Mouse (Mus musculus): ENCODE measurements around the gene Syn2. TPM values are rescaled to one million over a fixed set of nuclear protein-coding genes. Genes with fewer than 3 reads are reported as not detected.

The Syn2 gene
- polyA plus RNA-seq, 1 experiment from 2014 or later: 0.13 TPM

DNA sequence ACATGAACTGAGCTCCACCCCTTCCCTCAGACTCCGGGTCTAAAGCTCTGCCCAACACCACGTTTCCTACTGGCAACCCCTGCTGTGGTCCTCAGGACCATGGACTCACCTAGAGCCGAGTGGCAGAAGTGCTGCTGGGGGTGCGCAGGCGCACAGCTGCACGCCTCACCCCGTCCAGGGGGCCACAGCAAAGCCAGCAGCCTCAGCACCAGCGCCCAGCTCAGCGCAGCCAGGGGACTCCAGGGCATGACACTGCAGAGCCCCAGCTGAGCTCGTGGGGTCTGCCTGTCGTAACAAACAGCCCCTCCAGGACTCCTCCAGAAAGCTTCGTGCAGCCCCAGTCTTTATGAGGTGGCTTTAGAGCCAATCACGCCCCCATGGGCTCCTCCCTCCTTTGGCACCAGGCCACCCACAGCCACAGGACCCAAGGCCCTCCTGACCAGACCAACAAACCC, 116.9 kb downstream of the Syn2 start:
- H3K36me3 ChIP-seq (replicated peaks): no peaks in the 10 kb centered on the region
- no peaks in the 10 kb centered on the region for H3K9me3 ChIP-seq (replicated peaks)
- peaks cover 5% of the 10 kb centered on the region; the same call in 1 of the 2 replicates for H3K4me1 ChIP-seq (replicated peaks)
- H3K4me3 ChIP-seq (replicated peaks): no peak overlapping the region
- no peak overlapping the region for H3K9ac ChIP-seq
- no peak for ATAC-seq (ENCODE audit: insufficient read depth)
- H3K4me2 ChIP-seq: peak overlapping the region; percentile 25
- 12% methylated on average over 13 of the region's 13 CpGs for WGBS (ENCODE audit: insufficient replicate concordance)
- H3K27ac ChIP-seq (replicated peaks): no peak overlapping the region
- H3K27me3 ChIP-seq: no peaks in the 10 kb centered on the region; the same call in 1 of the 2 replicates

DNA sequence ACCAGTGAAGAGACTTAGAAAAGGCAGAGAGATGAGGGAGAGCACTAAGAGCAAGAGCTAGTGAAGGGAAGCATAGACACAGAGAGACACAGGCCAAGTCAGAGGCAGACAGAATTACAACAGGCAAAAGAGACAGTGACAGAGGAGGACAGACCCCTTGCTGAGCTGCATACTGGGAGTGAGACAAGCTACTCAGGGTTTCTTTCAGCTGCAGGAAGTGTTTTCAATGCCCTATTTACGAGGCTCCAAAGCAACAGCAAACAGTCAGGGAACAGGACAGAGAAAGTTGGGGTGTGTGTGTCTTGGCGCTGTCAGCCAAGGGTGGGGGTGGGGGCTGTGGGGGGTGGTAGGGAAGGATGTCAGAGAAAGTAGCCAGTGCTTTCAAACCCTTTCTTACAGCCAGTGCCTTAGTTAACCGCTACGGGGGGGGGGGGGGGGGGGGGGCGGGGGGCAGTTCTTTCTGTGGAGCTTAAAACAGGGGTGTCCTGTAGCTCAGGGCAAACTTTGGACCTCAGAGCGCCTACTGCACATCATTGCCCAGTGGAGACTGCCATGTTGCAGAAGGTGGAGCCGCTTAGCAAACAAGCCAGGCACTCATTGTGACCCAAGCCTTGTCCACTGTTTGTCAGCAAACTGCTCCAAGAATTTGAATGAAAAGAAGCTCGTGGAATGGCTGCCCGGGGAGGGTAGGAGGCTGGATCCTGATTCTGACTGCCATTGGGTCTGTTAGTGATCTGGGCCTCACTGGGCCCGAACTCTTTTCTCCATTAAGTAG, 117.6 kb downstream of the Syn2 start, which contains the start of gene Timp4:
Timp4 (minus strand) TSS at position 107 of the 775 bp plus-strand sequence.
- no peaks in the 10 kb centered on the region; the same call in 1 of the 2 replicates for H3K27me3 ChIP-seq
- H3K27ac ChIP-seq (replicated peaks): no peak within 1 kb of the TSS
- no peak within 1 kb of the TSS for H3K4me3 ChIP-seq (replicated peaks)
- WGBS (ENCODE audit: insufficient replicate concordance): 40% methylated on average over 7 of the region's 10 CpGs
- peaks cover 5% of the 10 kb centered on the region; the same call in 1 of the 2 replicates for H3K4me1 ChIP-seq (replicated peaks)
- ATAC-seq (ENCODE audit: insufficient read depth): no peak
- H3K4me2 ChIP-seq: peak within 1 kb of the TSS; percentile 25
- no peaks in the 10 kb centered on the region for H3K9me3 ChIP-seq (replicated peaks)
- no peaks in the 10 kb centered on the region for H3K36me3 ChIP-seq (replicated peaks)
- no peak within 1 kb of the TSS for H3K9ac ChIP-seq

DNA sequence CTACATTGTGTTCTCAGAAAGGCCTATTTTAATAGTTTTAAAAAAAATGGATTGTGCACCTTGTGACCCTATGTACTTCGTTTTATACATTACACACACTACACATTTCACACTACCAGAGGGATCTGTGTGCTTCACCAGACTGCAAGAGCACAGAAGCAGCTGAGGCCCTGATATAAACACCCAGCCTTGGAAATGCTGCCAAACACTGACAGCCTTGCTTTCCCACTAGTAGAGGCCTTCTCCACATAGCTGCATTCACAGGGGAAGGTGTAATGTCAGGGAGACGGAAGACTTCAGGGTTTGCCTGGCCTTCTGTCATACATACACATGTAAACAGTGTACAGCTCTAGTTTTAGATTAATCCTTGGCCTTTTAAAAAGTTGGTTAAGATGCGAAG, 120.5 kb downstream of the Syn2 start:
- Histone ChIP-seq H3K27ac (replicated peaks) (no peak overlapping the region), H3K9ac (no peak overlapping the region), H3K4me2 (no peak overlapping the region), H3K4me1 (replicated peaks) (peaks cover 5% of the 10 kb centered on the region; the same call in 1 of the 2 replicates), H3K4me3 (replicated peaks) (no peak overlapping the region), H3K36me3 (replicated peaks) (no peaks in the 10 kb centered on the region), H3K27me3 (no peaks in the 10 kb centered on the region; the same call in 1 of the 2 replicates), H3K9me3 (replicated peaks) (no peaks in the 10 kb centered on the region)
- WGBS (ENCODE audit: insufficient replicate concordance): 55% methylated on average over 3 of the region's 3 CpGs
- ATAC-seq (ENCODE audit: insufficient read depth): no peak

DNA sequence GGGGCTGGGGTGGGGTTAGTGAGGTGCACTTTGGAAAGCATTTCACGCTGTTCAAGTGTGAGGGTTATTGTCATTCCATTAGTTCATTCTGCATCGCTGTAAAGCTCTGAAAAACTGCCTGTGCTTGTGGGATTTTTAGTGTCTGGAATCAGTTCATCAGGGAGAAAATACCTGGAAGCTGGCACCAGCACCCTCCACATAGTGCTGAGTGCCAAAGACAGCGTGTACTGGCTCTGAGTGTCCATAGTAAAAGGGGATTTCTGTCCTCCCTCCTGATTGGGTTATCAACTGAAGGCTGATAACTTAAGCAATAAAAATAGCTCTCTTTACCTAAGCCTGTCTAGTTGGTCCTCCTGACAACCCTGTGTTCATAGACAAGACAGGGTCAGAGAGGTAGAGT, 125.8 kb downstream of the Syn2 start:
- Histone ChIP-seq H3K27me3 (no peaks in the 10 kb centered on the region), H3K4me2 (no peak overlapping the region), H3K9ac (no peak overlapping the region), H3K27ac (replicated peaks) (no peak overlapping the region), H3K36me3 (replicated peaks) (no peaks in the 10 kb centered on the region), H3K9me3 (replicated peaks) (no peaks in the 10 kb centered on the region), H3K4me1 (replicated peaks) (no peaks in the 10 kb centered on the region), H3K4me3 (replicated peaks) (no peak overlapping the region)
- no peak for ATAC-seq (ENCODE audit: insufficient read depth)
- 59% methylated on average over 3 of the region's 3 CpGs for WGBS (ENCODE audit: insufficient replicate concordance)

DNA sequence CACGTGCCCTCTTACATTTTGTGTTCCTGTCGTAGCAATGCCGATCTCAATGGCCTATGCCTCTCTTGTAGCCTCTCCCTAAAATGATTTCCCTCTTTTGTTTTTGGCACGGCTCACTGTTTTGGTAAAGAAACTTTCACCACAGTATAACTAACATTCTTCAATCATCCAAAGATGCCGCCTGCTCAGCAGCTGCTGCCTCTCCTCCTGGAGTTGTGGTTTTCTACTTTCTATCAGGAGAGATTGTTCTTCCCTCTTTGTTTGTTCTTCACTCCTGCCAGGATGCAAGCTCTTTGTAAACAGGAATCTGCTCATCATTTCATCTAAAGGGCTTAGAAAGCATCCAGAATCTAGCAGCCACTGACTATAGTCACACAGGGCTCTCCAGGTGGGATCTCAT, 132.1 kb downstream of the Syn2 start:
- Histone ChIP-seq H3K9ac (no peak overlapping the region), H3K4me2 (no peak overlapping the region), H3K36me3 (replicated peaks) (no peaks in the 10 kb centered on the region), H3K27me3 (no peaks in the 10 kb centered on the region), H3K4me1 (replicated peaks) (no peaks in the 10 kb centered on the region), H3K9me3 (replicated peaks) (no peaks in the 10 kb centered on the region), H3K27ac (replicated peaks) (no peak overlapping the region), H3K4me3 (replicated peaks) (no peak overlapping the region)
- 54% methylated on average over 5 of the region's 5 CpGs for WGBS (ENCODE audit: insufficient replicate concordance)
- no peak for ATAC-seq (ENCODE audit: insufficient read depth)

DNA sequence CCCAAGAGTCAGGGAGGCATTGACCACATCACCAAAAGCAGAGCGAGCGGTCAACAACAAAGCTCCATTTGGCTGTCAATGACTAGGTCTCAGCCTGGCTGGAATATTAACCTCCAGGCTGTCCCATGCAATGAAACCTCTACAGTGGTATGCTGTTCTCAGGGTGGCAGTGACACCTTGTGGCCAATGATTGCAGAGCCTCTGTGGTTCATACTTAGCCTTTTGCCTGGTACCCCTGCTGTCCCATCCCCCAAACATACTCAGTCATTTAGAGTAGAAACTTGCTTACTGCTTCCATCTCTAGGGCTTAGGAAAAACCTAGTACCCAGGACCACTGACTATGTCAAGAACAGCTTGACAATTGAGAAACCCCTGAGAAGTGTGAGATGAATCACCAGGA, 133.2 kb downstream of the Syn2 start:
- Histone ChIP-seq H3K27ac (replicated peaks) (no peak overlapping the region), H3K9me3 (replicated peaks) (no peaks in the 10 kb centered on the region), H3K9ac (no peak overlapping the region), H3K4me1 (replicated peaks) (no peaks in the 10 kb centered on the region), H3K4me2 (no peak overlapping the region), H3K36me3 (replicated peaks) (no peaks in the 10 kb centered on the region), H3K4me3 (replicated peaks) (no peak overlapping the region), H3K27me3 (no peaks in the 10 kb centered on the region)
- 49% methylated on average over 2 of the region's 2 CpGs for WGBS (ENCODE audit: insufficient replicate concordance)
- ATAC-seq (ENCODE audit: insufficient read depth): no peak

DNA sequence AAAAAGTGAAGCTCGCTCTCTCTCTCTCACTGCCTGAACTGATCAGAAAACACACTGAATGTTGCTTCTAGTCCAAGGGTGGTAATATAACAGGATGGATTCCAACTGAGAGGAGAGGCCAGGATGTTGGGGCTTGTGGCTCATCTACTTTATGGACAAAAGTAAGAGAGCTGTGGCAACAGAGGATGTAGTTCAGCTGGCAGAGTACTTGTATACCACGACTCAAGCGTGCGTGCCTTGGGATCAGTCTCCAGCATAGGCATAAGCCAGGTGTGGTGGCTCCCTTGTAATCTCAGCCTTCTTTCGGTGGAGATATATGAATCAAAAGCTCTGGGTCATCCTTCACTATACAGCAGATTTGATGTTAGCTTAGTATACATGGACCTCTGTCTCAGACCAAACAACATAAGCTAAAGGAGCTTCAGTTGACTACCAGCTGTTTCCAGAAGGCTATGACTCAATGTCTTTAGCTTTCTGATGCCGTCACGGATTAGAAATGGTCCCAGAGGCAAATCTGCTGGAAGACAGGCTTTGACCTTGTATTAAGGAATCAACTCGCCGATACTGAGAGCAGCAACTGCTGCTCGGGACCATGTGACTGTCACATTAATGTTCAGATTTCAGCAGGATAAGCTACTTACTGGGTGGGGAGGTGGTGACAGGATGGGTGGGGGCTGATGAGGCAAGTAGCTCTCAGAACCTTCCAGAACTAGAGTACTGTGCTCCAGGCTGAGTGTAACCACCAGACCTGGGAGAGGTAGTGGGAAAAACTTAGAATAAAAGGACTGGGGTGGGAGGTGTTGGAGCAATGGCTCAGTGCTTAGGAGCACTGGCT, 134.1 kb downstream of the Syn2 start:
- Histone ChIP-seq H3K27ac (replicated peaks) (no peak overlapping the region), H3K9ac (no peak overlapping the region), H3K36me3 (replicated peaks) (no peaks in the 10 kb centered on the region), H3K4me3 (replicated peaks) (no peak overlapping the region), H3K4me1 (replicated peaks) (no peaks in the 10 kb centered on the region), H3K4me2 (no peak overlapping the region), H3K27me3 (no peaks in the 10 kb centered on the region), H3K9me3 (replicated peaks) (no peaks in the 10 kb centered on the region)
- WGBS (ENCODE audit: insufficient replicate concordance): 64% methylated on average over 10 of the region's 10 CpGs
- ATAC-seq (ENCODE audit: insufficient read depth): no peak

DNA sequence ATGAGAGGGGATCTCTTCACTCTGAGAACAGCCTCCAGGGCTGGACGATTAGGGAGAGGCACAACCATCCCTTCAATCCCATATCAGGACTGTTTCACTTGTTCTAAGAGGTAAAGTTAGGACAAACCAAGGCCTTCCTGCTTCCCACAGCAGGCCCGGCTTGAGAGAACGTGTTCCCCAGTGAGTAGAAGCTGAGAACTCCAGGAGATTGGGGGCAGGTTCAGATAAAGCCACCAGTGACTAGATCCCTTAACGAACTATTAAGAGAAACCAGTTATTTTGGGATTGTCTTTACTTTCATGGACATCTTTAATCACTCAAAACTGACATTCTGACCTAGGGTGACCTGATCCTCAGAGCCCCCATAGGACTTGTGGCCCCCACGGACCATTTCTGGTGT, 134.9 kb downstream of the Syn2 start:
- Histone ChIP-seq H3K4me2 (no peak overlapping the region), H3K9me3 (replicated peaks) (no peaks in the 10 kb centered on the region), H3K36me3 (replicated peaks) (no peaks in the 10 kb centered on the region), H3K4me3 (replicated peaks) (no peak overlapping the region), H3K27me3 (no peaks in the 10 kb centered on the region), H3K27ac (replicated peaks) (no peak overlapping the region), H3K9ac (no peak overlapping the region), H3K4me1 (replicated peaks) (no peaks in the 10 kb centered on the region)
- no peak for ATAC-seq (ENCODE audit: insufficient read depth)
- WGBS (ENCODE audit: insufficient replicate concordance): 44% methylated on average over 5 of the region's 5 CpGs

DNA sequence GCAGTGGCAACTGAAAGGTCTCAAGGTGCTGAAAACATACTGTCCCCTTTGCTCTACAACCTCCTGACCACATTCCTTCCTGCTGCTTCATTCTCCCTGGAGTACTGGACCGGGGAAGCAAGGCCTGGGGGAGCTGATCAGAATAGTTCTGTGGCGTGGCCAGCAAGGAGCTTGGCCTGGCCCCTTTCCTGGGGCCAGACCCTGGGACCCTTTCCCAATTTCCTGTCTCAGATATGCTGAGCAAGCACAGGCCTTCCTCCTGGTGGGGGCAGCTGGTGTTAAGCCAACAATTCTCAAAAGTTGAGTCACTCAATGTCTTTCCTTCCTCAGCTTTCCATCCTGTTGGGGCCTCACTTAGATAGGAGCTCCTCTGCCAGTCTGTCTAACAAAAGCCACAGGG, 135.4 kb downstream of the Syn2 start:
- ATAC-seq (ENCODE audit: insufficient read depth): no peak
- 38% methylated on average over 2 of the region's 2 CpGs for WGBS (ENCODE audit: insufficient replicate concordance)
- Histone ChIP-seq H3K36me3 (replicated peaks) (no peaks in the 10 kb centered on the region), H3K4me3 (replicated peaks) (no peak overlapping the region), H3K9ac (no peak overlapping the region), H3K27ac (replicated peaks) (no peak overlapping the region), H3K4me1 (replicated peaks) (no peaks in the 10 kb centered on the region), H3K4me2 (no peak overlapping the region), H3K9me3 (replicated peaks) (no peaks in the 10 kb centered on the region), H3K27me3 (no peaks in the 10 kb centered on the region)

DNA sequence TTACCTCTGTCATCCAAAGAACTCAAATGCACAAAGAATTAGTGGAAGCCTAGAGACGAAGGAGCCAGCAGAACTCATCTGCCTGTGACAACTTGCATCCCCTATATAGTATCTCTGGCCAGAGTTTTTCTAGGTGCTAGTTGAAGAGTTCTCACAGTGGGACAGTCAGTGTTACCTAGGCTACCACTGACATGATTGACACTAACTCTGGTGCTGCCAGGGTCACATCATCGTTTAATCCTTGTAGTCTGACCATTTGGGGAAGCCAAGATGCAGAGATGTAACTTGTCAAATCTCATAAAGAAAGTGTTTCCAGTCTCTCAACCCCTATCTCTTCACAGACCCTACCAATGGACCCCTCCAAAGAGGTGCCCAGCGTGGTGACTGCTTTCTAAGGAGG, 136.6 kb downstream of the Syn2 start:
- no peak for ATAC-seq (ENCODE audit: insufficient read depth)
- H3K4me2 ChIP-seq: no peak overlapping the region
- no peak overlapping the region for H3K4me3 ChIP-seq (replicated peaks)
- no peaks in the 10 kb centered on the region for H3K4me1 ChIP-seq (replicated peaks)
- H3K27me3 ChIP-seq: no peaks in the 10 kb centered on the region
- WGBS (ENCODE audit: insufficient replicate concordance): 52% methylated on average over 3 of the region's 3 CpGs
- no peaks in the 10 kb centered on the region for H3K36me3 ChIP-seq (replicated peaks)
- no peak overlapping the region for H3K27ac ChIP-seq (replicated peaks)
- no peaks in the 10 kb centered on the region for H3K9me3 ChIP-seq (replicated peaks)
- H3K9ac ChIP-seq: no peak overlapping the region

DNA sequence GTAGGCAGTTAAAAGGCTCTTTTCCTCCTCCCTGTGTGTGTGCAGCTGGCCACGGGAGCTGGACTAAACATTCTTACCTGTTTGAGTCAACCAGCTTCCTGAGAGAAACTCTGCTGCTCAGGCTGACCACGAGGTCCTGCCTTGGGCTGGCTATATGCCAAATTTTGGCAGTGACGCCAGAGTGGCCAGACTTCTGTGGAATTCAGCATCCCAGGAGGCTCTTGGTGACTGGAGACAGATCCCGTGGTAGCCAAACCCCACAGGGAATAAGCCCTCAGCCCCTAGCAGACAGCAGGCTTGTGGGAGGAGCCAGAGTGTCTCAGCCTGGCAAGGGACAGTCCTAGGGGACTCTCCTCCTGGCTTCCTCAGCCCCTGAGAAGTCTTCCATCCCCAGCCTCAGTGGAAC, 137.2 kb downstream of the Syn2 start:
- 18% methylated on average over 4 of the region's 4 CpGs for WGBS (ENCODE audit: insufficient replicate concordance)
- Histone ChIP-seq H3K9ac (no peak overlapping the region), H3K4me2 (no peak overlapping the region), H3K36me3 (replicated peaks) (no peaks in the 10 kb centered on the region), H3K9me3 (replicated peaks) (no peaks in the 10 kb centered on the region), H3K27ac (replicated peaks) (no peak overlapping the region), H3K4me3 (replicated peaks) (no peak overlapping the region), H3K4me1 (replicated peaks) (no peaks in the 10 kb centered on the region), H3K27me3 (no peaks in the 10 kb centered on the region)
- ATAC-seq (ENCODE audit: insufficient read depth): no peak

All from liver, embryonic 15.5 days (tissue).